Mouse (Mus musculus) forebrain, embryonic 14.5 days (tissue): Measurements from ENCODE around the gene Pappa. TPM values are rescaled to one million over a fixed set of nuclear protein-coding genes. Genes with fewer than 3 reads are reported as not detected.

Source experiments
- ATAC-seq: fragments of 200-750 bp; cut with Nextera tagmentation; 2 replicates; pipeline ENCODE4 v1.8.0; 2017; ENCODE audit warnings: mild to moderate bottlenecking, moderate library complexity
- DNase-seq: peaks from one replicate; pipeline ENCODE4 v3.0.0-alpha.2; 2015; ENCODE audit warnings: low spot score
- H3K27ac ChIP-seq: fragments of 300-500 bp; sonication (generic); 2 replicates; pipeline ENCODE4 v1.5.1; 2014; ENCODE audit warnings: low read depth, mild to moderate bottlenecking, control low read depth, low read length, moderate library complexity
- H3K27me3 ChIP-seq: fragments of 300-500 bp; sonication (generic); replicated peaks from 2 replicates; pipeline ENCODE4 v1.6.1; 2014; ENCODE audit warnings: low read length, control low read depth, mixed read lengths; ENCODE audit not compliant: control insufficient read depth, insufficient read depth
- H3K36me3 ChIP-seq: fragments of 300-500 bp; sonication (generic); 2 replicates; pipeline ENCODE4 v1.6.1; 2014; ENCODE audit warnings: low read length, control low read depth; ENCODE audit not compliant: control insufficient read depth, insufficient read depth
- H3K4me1 ChIP-seq: fragments of 300-500 bp; sonication (generic); 2 replicates; pipeline ENCODE4 v1.6.1; 2014; ENCODE audit warnings: antibody characterized with exemption, low read length, control low read depth; ENCODE audit not compliant: control insufficient read depth, insufficient read depth
- H3K4me2 ChIP-seq: fragments of 300-500 bp; sonication (generic); 2 replicates; pipeline ENCODE4 v1.6.1; 2014; ENCODE audit warnings: mild to moderate bottlenecking, control low read depth, low read length
- H3K4me3 ChIP-seq: fragments of 300-500 bp; sonication (generic); 2 replicates; pipeline ENCODE4 v1.5.1; 2014; ENCODE audit warnings: low read depth, low read length, control low read depth
- H3K9ac ChIP-seq: fragments of 300-500 bp; sonication (generic); 2 replicates; pipeline ENCODE4 v1.6.1; 2014; ENCODE audit warnings: mild to moderate bottlenecking, low read length, control low read depth, moderate library complexity
- H3K9me3 ChIP-seq: fragments of 300-500 bp; sonication (generic); replicated peaks from 2 replicates; pipeline ENCODE4 v1.6.1; 2016; ENCODE audit warnings: low read length, control low read depth, mixed read lengths; ENCODE audit not compliant: control insufficient read depth
- WGBS: fragments of 180-500 bp; shearing (Covaris S2); extraction: QIAGEN DNeasy Blood & Tissue Kit; methylation state at CpG from one replicate; pipeline ENCODE4 v1.1.7; 2014; 5-methylcytosine and 5-hydroxymethylcytosine counted together
- polyA plus RNA-seq: library from polyadenylated mRNA; unstranded; fragments of >200 nt; fragmentation: Nextera tagmentation; extraction: Ambion mirVana; gene quantifications from 2 replicates; pipeline ENCODE4 v1.2.1, GENCODE M21; 2014

Pappa gene
- polyA plus RNA-seq, 1 experiment from 2014 or later: 0.39 TPM

GRCm38 (mm10) chr4:65402836-65403634 lies 279.1 kb downstream of the Pappa start:
- Histone ChIP-seq H3K9ac (no peak overlapping the region), H3K4me1 (no peaks in the 10 kb centered on the region), H3K4me2 (no peak overlapping the region), H3K36me3 (no peaks in the 10 kb centered on the region), H3K4me3 (no peak overlapping the region), H3K27ac (no peak overlapping the region), H3K9me3 (no peaks in the 10 kb centered on the region), H3K27me3 (no peaks in the 10 kb centered on the region)
- ATAC-seq (no peak), DNase-seq (no peak)
- 67% methylated on average over 6 of the region's 6 CpGs for WGBS
